31 mouse cellular contexts compared by ENCODE assay signal in genomic region chr4:84269845-84270244, GRCm38 (mm10).
"Had no signal": no experiment of that assay in that cellular context is flagged by ENCODE, and none has a peak within 500 bp of the region (broad histone marks: within the 10 kb centered on the region; RNA-seq: fewer than 3 reads in every experiment).

No protein-coding gene starts in this region.

- H3K4me3 ChIP-seq: left cerebral cortex, adult 2 months; limb, embryonic 10.5 days; limb, embryonic 12.5 days; limb, embryonic 13.5 days; limb, embryonic 15.5 days; liver, embryonic 12.5 days; liver, embryonic 13.5 days; liver, embryonic 15.5 days; lung, embryonic 15.5 days; megakaryocyte, embryonic 14.5 days; midbrain, embryonic 10.5 days; midbrain, embryonic 12.5 days; midbrain, embryonic 13.5 days; midbrain, embryonic 15.5 days; myocyte; neural tube, embryonic 12.5 days had no signal

- H3K4me1 ChIP-seq: limb, embryonic 13.5 days; limb, embryonic 15.5 days; liver, embryonic 12.5 days; liver, embryonic 13.5 days; liver, embryonic 15.5 days; lung, embryonic 15.5 days had no signal

- DNase-seq: left cerebral cortex, postnatal 4 days; liver; liver, embryonic 13.5 days; liver, postnatal 0 days; lung, adult 18-20 months; lung, adult 2 months; lung, postnatal 10 days; lung, postnatal 14 days; lung, postnatal 36 days; midbrain, embryonic 14.5 days had no signal

- H3K9me3 ChIP-seq: limb, embryonic 10.5 days; limb, embryonic 12.5 days; limb, embryonic 13.5 days; limb, embryonic 15.5 days; liver, embryonic 12.5 days; liver, embryonic 13.5 days; liver, embryonic 15.5 days; lung, embryonic 15.5 days; midbrain, embryonic 12.5 days; midbrain, embryonic 13.5 days; midbrain, embryonic 15.5 days; neural tube, embryonic 12.5 days had no signal

- H3K4me2 ChIP-seq: limb, embryonic 12.5 days; limb, embryonic 13.5 days; limb, embryonic 15.5 days; liver, embryonic 11.5 days; liver, embryonic 12.5 days; liver, embryonic 13.5 days; liver, embryonic 15.5 days; lung, embryonic 15.5 days; midbrain, embryonic 11.5 days; midbrain, embryonic 12.5 days; midbrain, embryonic 13.5 days; midbrain, embryonic 15.5 days; neural tube, embryonic 12.5 days had no signal

- H3K36me3 ChIP-seq: limb, embryonic 10.5 days; limb, embryonic 12.5 days; limb, embryonic 13.5 days; limb, embryonic 15.5 days; liver, embryonic 12.5 days; liver, embryonic 13.5 days; liver, embryonic 15.5 days; lung, embryonic 15.5 days; midbrain, embryonic 10.5 days; midbrain, embryonic 12.5 days; midbrain, embryonic 13.5 days; midbrain, embryonic 15.5 days; neural tube, embryonic 12.5 days had no signal

- ATAC-seq: liver, embryonic 12.5 days; liver, postnatal 0 days; lung, postnatal 0 days; midbrain, embryonic 13.5 days; midbrain, embryonic 15.5 days; midbrain, embryonic 16.5 days had no signal

- H3K27me3 ChIP-seq: limb, embryonic 12.5 days; limb, embryonic 13.5 days; limb, embryonic 15.5 days; liver, embryonic 12.5 days; liver, embryonic 13.5 days; liver, embryonic 15.5 days; lung, embryonic 15.5 days; neural tube, embryonic 12.5 days had no signal

- H3K9ac ChIP-seq: limb, embryonic 12.5 days; limb, embryonic 13.5 days; limb, embryonic 15.5 days; liver, embryonic 12.5 days; liver, embryonic 13.5 days; liver, embryonic 14.5 days; liver, embryonic 15.5 days; liver, postnatal 0 days; lung, embryonic 15.5 days; midbrain, embryonic 12.5 days; midbrain, embryonic 13.5 days; midbrain, embryonic 15.5 days; neural tube, embryonic 12.5 days had no signal

- H3K27ac ChIP-seq: left cerebral cortex, adult 2 months; limb, embryonic 10.5 days; limb, embryonic 12.5 days; limb, embryonic 13.5 days; limb, embryonic 15.5 days; liver, embryonic 12.5 days; liver, embryonic 13.5 days; liver, embryonic 14.5 days; liver, embryonic 15.5 days; lung, embryonic 15.5 days; macrophage; midbrain, embryonic 10.5 days; midbrain, embryonic 12.5 days; midbrain, embryonic 13.5 days; midbrain, embryonic 15.5 days; neural tube, embryonic 12.5 days had no signal
